Mouse (Mus musculus): ENCODE results near the gene Pde4b. TPM values are rescaled to one million over a fixed set of nuclear protein-coding genes. Genes with fewer than 3 reads are reported as not detected.

The Pde4b gene
- polyA plus RNA-seq, 1 experiment from 2014 or later: 6.8 TPM

DNA sequence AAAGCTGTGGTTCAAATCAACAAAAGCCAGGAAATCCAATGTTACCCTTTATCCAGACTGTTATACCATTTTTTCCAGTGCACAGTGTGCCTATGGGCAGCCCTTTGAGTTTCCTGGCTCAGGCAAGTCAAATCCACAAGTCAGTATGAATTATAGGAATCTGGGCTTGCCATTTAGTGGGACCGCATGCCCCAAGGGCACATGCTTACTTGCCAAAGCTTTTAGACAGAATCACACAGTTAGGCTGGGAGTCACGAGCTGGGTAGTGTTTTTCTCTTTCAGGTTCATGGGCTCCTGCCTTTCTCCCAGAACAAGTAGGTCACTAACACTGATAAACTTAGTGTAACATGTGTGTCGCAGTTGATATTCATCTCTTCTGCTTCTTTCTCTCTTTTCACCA lies 409.9 kb downstream of the Pde4b start:
- Histone ChIP-seq H3K4me2 (ENCODE audit: low read depth, severe bottlenecking) (no peak overlapping the region), H3K36me3 (ENCODE audit: control insufficient read depth, insufficient read depth, low read length) (no peaks in the 10 kb centered on the region), H3K4me3 (ENCODE audit: low read depth, low read length) (no peak overlapping the region), H3K9me3 (ENCODE audit: control insufficient read depth, low read length) (no peaks in the 10 kb centered on the region), H3K9ac (ENCODE audit: low read length) (no peak overlapping the region), H3K27me3 (ENCODE audit: control insufficient read depth, insufficient read depth, low read length) (no peaks in the 10 kb centered on the region), H3K4me1 (ENCODE audit: control insufficient read depth, insufficient read depth, low read length) (peaks cover 2% of the 10 kb centered on the region; the same call in 1 of the 2 replicates), H3K27ac (replicated peaks; ENCODE audit: low read depth, low read length) (no peak overlapping the region)
- DNase-seq (ENCODE audit: low spot score) (no peak), ATAC-seq (ENCODE audit: insufficient number of reproducible peaks, low FRiP score, low TSS enrichment, low read depth) (no peak)
- 75% methylated on average over 3 of the region's 3 CpGs for WGBS

DNA sequence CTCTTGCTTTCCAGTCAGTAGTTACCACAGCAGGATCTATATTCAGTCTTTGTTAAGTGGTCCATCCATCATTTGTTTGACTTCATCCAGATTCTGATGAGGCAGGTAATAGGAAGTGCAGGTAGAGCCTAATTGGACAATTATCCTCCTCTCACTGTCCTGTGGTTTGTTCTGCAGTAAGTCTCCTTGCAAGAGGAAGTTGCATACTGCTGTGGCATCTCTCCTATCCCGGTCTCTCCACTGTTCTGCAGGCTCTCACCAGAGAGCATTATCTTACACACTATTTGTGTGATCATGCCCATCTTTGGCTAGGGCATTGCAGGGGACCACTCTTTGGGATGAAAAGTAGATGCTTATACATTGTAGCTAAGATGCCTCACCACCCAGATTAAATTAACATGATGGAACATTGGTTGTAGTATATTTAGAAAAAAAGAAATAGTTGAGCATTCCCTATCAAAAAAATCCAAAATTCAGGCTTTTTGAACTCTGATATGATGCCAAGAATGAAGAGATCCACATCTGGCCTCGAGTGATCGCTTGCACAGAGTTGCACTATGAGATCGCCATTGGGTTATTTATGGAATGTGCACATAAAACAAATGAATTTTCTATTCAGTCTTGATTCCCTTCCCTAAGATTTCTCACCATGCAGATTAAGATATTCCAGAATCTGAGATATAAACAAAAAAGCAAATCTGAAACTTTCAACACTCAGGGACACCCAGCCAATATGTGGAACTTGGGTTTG lies 411.0 kb downstream of the Pde4b start:
- Histone ChIP-seq H3K4me2 (ENCODE audit: low read depth, severe bottlenecking) (no peak overlapping the region), H3K27me3 (ENCODE audit: control insufficient read depth, insufficient read depth, low read length) (no peaks in the 10 kb centered on the region), H3K9ac (ENCODE audit: low read length) (no peak overlapping the region), H3K9me3 (ENCODE audit: control insufficient read depth, low read length) (no peaks in the 10 kb centered on the region), H3K36me3 (ENCODE audit: control insufficient read depth, insufficient read depth, low read length) (no peaks in the 10 kb centered on the region), H3K4me1 (ENCODE audit: control insufficient read depth, insufficient read depth, low read length) (no peaks in the 10 kb centered on the region; the same call in 1 of the 2 replicates), H3K27ac (replicated peaks; ENCODE audit: low read depth, low read length) (no peak overlapping the region), H3K4me3 (ENCODE audit: low read depth, low read length) (no peak overlapping the region)
- whole genome bisulfite sequencing: 86% methylated on average over 4 of the region's 4 CpGs
- ATAC-seq (ENCODE audit: insufficient number of reproducible peaks, low FRiP score, low TSS enrichment, low read depth): no peak
- DNase-seq (ENCODE audit: low spot score): no peak

GRCm38 (mm10) chr4:102498920-102499316 lies 411.6 kb downstream of the Pde4b start:
- Histone ChIP-seq H3K4me1 (ENCODE audit: control insufficient read depth, insufficient read depth, low read length) (no peaks in the 10 kb centered on the region; the same call in 1 of the 2 replicates), H3K27me3 (ENCODE audit: control insufficient read depth, insufficient read depth, low read length) (no peaks in the 10 kb centered on the region), H3K4me3 (ENCODE audit: low read depth, low read length) (no peak overlapping the region), H3K9me3 (ENCODE audit: control insufficient read depth, low read length) (no peaks in the 10 kb centered on the region), H3K9ac (ENCODE audit: low read length) (no peak overlapping the region), H3K36me3 (ENCODE audit: control insufficient read depth, insufficient read depth, low read length) (no peaks in the 10 kb centered on the region), H3K4me2 (ENCODE audit: low read depth, severe bottlenecking) (no peak overlapping the region), H3K27ac (replicated peaks; ENCODE audit: low read depth, low read length) (no peak overlapping the region)
- DNase-seq (ENCODE audit: low spot score) (no peak), ATAC-seq (ENCODE audit: insufficient number of reproducible peaks, low FRiP score, low TSS enrichment, low read depth) (no peak)
- WGBS: 85% methylated on average over 1 of the region's 1 CpGs

GRCm38 (mm10) chr4:102505714-102506113 lies 418.4 kb downstream of the Pde4b start:
- ATAC-seq (ENCODE audit: insufficient number of reproducible peaks, low FRiP score, low TSS enrichment, low read depth): no peak
- Histone ChIP-seq H3K4me1 (ENCODE audit: control insufficient read depth, insufficient read depth, low read length) (no peaks in the 10 kb centered on the region; the same call in 1 of the 2 replicates), H3K4me3 (ENCODE audit: low read depth, low read length) (no peak overlapping the region), H3K27ac (replicated peaks; ENCODE audit: low read depth, low read length) (no peak overlapping the region), H3K9ac (ENCODE audit: low read length) (no peak overlapping the region), H3K9me3 (ENCODE audit: control insufficient read depth, low read length) (no peaks in the 10 kb centered on the region), H3K27me3 (ENCODE audit: control insufficient read depth, insufficient read depth, low read length) (no peaks in the 10 kb centered on the region), H3K36me3 (ENCODE audit: control insufficient read depth, insufficient read depth, low read length) (no peaks in the 10 kb centered on the region), H3K4me2 (ENCODE audit: low read depth, severe bottlenecking) (no peak overlapping the region)
- DNase-seq (ENCODE audit: low spot score): no peak
- 67% methylated on average over 6 of the region's 6 CpGs for WGBS

- Histone ChIP-seq H3K4me2 (ENCODE audit: low read depth, severe bottlenecking) (no peak overlapping the region), H3K4me1 (ENCODE audit: control insufficient read depth, insufficient read depth, low read length) (peaks cover 4% of the 10 kb centered on the region), H3K9me3 (ENCODE audit: control insufficient read depth, low read length) (no peaks in the 10 kb centered on the region), H3K27me3 (ENCODE audit: control insufficient read depth, insufficient read depth, low read length) (no peaks in the 10 kb centered on the region), H3K27ac (replicated peaks; ENCODE audit: low read depth, low read length) (no peak overlapping the region), H3K4me3 (ENCODE audit: low read depth, low read length) (no peak overlapping the region), H3K36me3 (ENCODE audit: control insufficient read depth, insufficient read depth, low read length) (no peaks in the 10 kb centered on the region), H3K9ac (ENCODE audit: low read length) (no peak overlapping the region)
- ATAC-seq (ENCODE audit: insufficient number of reproducible peaks, low FRiP score, low TSS enrichment, low read depth) (no peak), DNase-seq (ENCODE audit: low spot score) (no peak)
- 73% methylated on average over 15 of the region's 15 CpGs for WGBS
Measured at GRCm38 (mm10) chr4:102506376-102507280, 419.3 kb downstream of the Pde4b start.

DNA sequence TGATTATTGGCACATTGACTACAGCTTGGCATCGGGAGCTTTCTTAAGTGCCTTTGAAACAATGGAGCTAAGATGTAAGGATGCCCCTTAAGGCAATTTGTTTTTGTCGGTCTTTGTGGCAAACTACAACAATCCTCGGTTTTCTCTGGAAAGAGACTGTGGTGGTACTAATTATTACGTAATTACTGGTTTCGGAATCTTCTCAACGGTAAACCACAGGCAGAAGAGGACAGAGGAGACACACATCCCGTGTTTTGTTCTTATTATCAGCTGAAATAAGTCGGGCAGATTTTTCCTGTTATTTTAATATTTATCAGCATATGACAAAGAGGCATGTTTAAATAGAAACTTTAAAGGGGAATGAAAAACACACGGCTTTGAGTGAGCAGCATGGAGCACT lies 420.0 kb downstream of the Pde4b start:
- H3K9me3 ChIP-seq (ENCODE audit: control insufficient read depth, low read length): no peaks in the 10 kb centered on the region
- H3K4me1 ChIP-seq (ENCODE audit: control insufficient read depth, insufficient read depth, low read length): peaks cover 5% of the 10 kb centered on the region
- H3K4me3 ChIP-seq (ENCODE audit: low read depth, low read length): no peak overlapping the region
- ATAC-seq (ENCODE audit: insufficient number of reproducible peaks, low FRiP score, low TSS enrichment, low read depth) (no peak), DNase-seq (ENCODE audit: low spot score) (no peak)
- H3K9ac ChIP-seq (ENCODE audit: low read length): no peak overlapping the region
- H3K27ac ChIP-seq (replicated peaks; ENCODE audit: low read depth, low read length): no peak overlapping the region
- 81% methylated on average over 9 of the region's 9 CpGs for WGBS
- H3K36me3 ChIP-seq (ENCODE audit: control insufficient read depth, insufficient read depth, low read length): no peaks in the 10 kb centered on the region
- no peak overlapping the region for H3K4me2 ChIP-seq (ENCODE audit: low read depth, severe bottlenecking)
- H3K27me3 ChIP-seq (ENCODE audit: control insufficient read depth, insufficient read depth, low read length): no peaks in the 10 kb centered on the region

DNA sequence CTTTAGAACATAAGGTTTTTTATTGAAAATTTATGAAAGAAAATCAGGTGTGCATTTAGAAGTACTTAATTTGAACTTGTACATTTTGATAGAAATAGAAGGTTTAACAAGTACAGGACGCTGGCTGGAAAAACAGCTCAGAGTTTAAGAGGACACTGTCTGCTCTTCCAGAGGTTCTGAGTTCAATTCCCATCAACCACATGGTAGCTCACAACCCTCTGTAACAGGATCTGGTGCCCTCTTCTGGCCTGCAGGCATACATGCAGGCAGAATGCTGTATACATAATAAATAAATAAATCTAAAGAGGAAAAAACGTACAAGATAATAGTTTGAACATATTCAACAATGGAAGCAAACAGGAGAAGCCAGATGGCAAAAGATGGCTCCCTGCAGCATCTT lies 420.4 kb downstream of the Pde4b start:
- H3K27me3 ChIP-seq (ENCODE audit: control insufficient read depth, insufficient read depth, low read length): no peaks in the 10 kb centered on the region
- peaks cover 5% of the 10 kb centered on the region for H3K4me1 ChIP-seq (ENCODE audit: control insufficient read depth, insufficient read depth, low read length)
- H3K9me3 ChIP-seq (ENCODE audit: control insufficient read depth, low read length): no peaks in the 10 kb centered on the region
- no peak overlapping the region for H3K4me3 ChIP-seq (ENCODE audit: low read depth, low read length)
- H3K9ac ChIP-seq (ENCODE audit: low read length): no peak overlapping the region
- no peaks in the 10 kb centered on the region for H3K36me3 ChIP-seq (ENCODE audit: control insufficient read depth, insufficient read depth, low read length)
- H3K4me2 ChIP-seq (ENCODE audit: low read depth, severe bottlenecking): no peak overlapping the region
- ATAC-seq (ENCODE audit: insufficient number of reproducible peaks, low FRiP score, low TSS enrichment, low read depth): no peak
- WGBS: 79% methylated on average over 2 of the region's 2 CpGs
- no peak overlapping the region for H3K27ac ChIP-seq (replicated peaks; ENCODE audit: low read depth, low read length)
- no peak for DNase-seq (ENCODE audit: low spot score)

GRCm38 (mm10) chr4:102510061-102510460 lies 422.7 kb downstream of the Pde4b start:
- 70% methylated on average over 6 of the region's 6 CpGs for WGBS
- Histone ChIP-seq H3K36me3 (ENCODE audit: control insufficient read depth, insufficient read depth, low read length) (no peaks in the 10 kb centered on the region), H3K9ac (ENCODE audit: low read length) (no peak overlapping the region), H3K4me2 (ENCODE audit: low read depth, severe bottlenecking) (no peak overlapping the region), H3K9me3 (ENCODE audit: control insufficient read depth, low read length) (no peaks in the 10 kb centered on the region), H3K4me3 (ENCODE audit: low read depth, low read length) (no peak overlapping the region), H3K4me1 (ENCODE audit: control insufficient read depth, insufficient read depth, low read length) (peaks cover 5% of the 10 kb centered on the region), H3K27ac (replicated peaks; ENCODE audit: low read depth, low read length) (no peak overlapping the region), H3K27me3 (ENCODE audit: control insufficient read depth, insufficient read depth, low read length) (no peaks in the 10 kb centered on the region)
- ATAC-seq (ENCODE audit: insufficient number of reproducible peaks, low FRiP score, low TSS enrichment, low read depth): no peak
- DNase-seq (ENCODE audit: low spot score): no peak
